Mouse (Mus musculus): ENCODE measurements around the gene Spaca4.

DNA sequence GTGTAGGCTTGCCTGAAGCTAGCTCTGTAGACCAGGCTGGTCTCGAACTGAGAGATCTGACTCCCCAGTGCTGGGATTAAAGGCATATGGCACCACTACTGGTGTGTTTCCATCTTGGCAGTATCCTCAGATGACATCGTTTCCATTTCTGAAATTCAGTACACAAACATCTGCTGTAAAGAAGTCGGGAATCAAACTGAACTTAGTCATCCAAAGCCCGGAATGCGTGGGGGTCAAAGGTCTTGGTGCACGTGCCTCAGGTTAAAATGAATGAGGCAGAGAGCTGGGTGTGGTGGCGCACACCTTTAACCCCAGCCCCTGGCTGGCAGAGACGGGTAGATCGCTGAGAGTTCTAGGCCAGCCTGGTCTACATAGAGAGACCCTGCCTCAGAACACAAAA lies 24.5 kb upstream of the Spaca4 start:
- TF ChIP-seq CTCF (IDR thresholded peaks at IDR 0.05; ENCODE audit: control insufficient read depth, insufficient read depth, low read length) (no peak), POLR2A (IDR thresholded peaks at IDR 0.05; ENCODE audit: borderline replicate concordance, control insufficient read depth, low read depth, low read length) (no peak)

Measured in bone marrow, adult 2 months (tissue).